Mouse (Mus musculus) urinary bladder, adult 18-20 months (tissue): Measurements from ENCODE around the gene Fbxw9.

ENCODE experiments used
- DNase-seq, 2 experiments: peaks; one replicate each; pipeline ENCODE4 v3.0.0; 2022; ENCODE audit warnings: low spot score in 2 of 2, mixed read lengths in 2 of 2

Fbxw9 gene

GRCm38 (mm10) chr8:85083108-85083813 lies 23.4 kb downstream of the Fbxw9 start, which contains the start of gene Man2b1:
Gene Man2b1, plus strand, starts transcription at chr8:85083270.
- DNase-seq = peak; percentile 82 to 89

- no peak for DNase-seq
Measured at GRCm38 (mm10) chr8:85084633-85085032, 24.8 kb downstream of the Fbxw9 start.

GRCm38 (mm10) chr8:85086238-85086637 lies 26.4 kb downstream of the Fbxw9 start:
- no peak for DNase-seq

GRCm38 (mm10) chr8:85088771-85089170 lies 28.9 kb downstream of the Fbxw9 start:
- DNase-seq = no peak

GRCm38 (mm10) chr8:85090856-85091255 lies 31.0 kb downstream of the Fbxw9 start:
- DNase-seq = no peak

- no peak for DNase-seq
Measured at GRCm38 (mm10) chr8:85091526-85092090, 31.8 kb downstream of the Fbxw9 start.

- DNase-seq = no peak
Measured at GRCm38 (mm10) chr8:85095051-85095450, 35.2 kb downstream of the Fbxw9 start.

GRCm38 (mm10) chr8:85095566-85095965 lies 35.7 kb downstream of the Fbxw9 start:
- no peak for DNase-seq

- DNase-seq = no peak
Measured at GRCm38 (mm10) chr8:85096196-85096595, 36.3 kb downstream of the Fbxw9 start.

- DNase-seq = no peak
Measured at GRCm38 (mm10) chr8:85096850-85097249, 37.0 kb downstream of the Fbxw9 start.

- no peak for DNase-seq
Measured at GRCm38 (mm10) chr8:85100076-85100665, 40.3 kb downstream of the Fbxw9 start.

- no peak for DNase-seq
Measured at GRCm38 (mm10) chr8:85113241-85113640, 53.4 kb downstream of the Fbxw9 start.

GRCm38 (mm10) chr8:85115501-85115900 lies 55.6 kb downstream of the Fbxw9 start:
- DNase-seq = no peak
